Comparison of ENCODE assay signal across 16 mouse cellular contexts in the genomic region with DNA sequence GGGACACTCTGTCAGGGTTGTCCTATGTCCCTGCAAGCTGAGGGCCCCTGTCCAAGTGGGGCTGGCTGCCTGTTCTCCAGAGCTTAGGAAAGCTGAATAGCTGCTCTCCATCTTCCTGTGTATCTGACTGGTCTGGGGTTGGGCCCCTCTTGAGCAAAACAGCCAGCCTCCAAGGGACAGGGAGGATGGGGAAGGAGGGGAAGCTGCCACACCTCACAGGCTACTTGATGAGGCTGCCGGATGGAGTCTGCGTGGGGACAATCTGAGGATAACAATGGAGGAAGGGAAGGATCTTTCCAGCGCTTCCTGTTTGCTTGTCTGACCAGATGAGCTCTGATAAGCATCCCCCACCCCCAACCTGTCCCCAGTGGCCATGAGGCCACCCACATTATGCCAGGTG. TPM values are rescaled to one million over a fixed set of nuclear protein-coding genes. Genes with fewer than 3 reads are reported as not detected.
A peak's percentile ranks its signal among the peaks of the same experiment; 100 is the strongest.
DNase-seq lines count a peak whose midpoint lies in the region; ATAC-seq and TF ChIP-seq lines count a peak whose summit lies in the region.
"Had no signal": no experiment of that assay in that cellular context is flagged by ENCODE, and none has a peak within 500 bp of the region (broad histone marks: within the 10 kb centered on the region; RNA-seq: fewer than 3 reads in every experiment).

No protein-coding gene starts in this region.

- no peaks in the 10 kb centered on the region for H3K36me3 ChIP-seq in kidney, postnatal 0 days (ENCODE audit: insufficient read depth, low read length)
- no peaks in the 10 kb centered on the region for H3K36me3 ChIP-seq in heart, embryonic 10.5 days
- H3K36me3 ChIP-seq: embryonic facial prominence, embryonic 13.5 days; forebrain, embryonic 10.5 days; heart, embryonic 13.5 days; intestine, embryonic 15.5 days had no signal

- no peak overlapping the region for H3K27ac ChIP-seq in kidney, postnatal 0 days
- H3K27ac ChIP-seq in heart, embryonic 10.5 days: 0 out of 2 replicates have a peak overlapping the region, but pooled peaks have one; percentile 25
- H3K27ac ChIP-seq: embryonic facial prominence, embryonic 13.5 days; heart, embryonic 13.5 days; intestine, embryonic 15.5 days; liver, embryonic 14.5 days had no signal

- H3K4me1 ChIP-seq in kidney, postnatal 0 days (replicated peaks; ENCODE audit: insufficient read depth, low read length): no peaks in the 10 kb centered on the region
- peaks cover 45% of the 10 kb centered on the region for H3K4me1 ChIP-seq in heart, embryonic 10.5 days
- H3K4me1 ChIP-seq: intestine, embryonic 15.5 days had no signal

- peak; percentile 24 for DNase-seq in kidney, postnatal 0 days (ENCODE audit: low spot score)
- DNase-seq in kidney, adult 8-10 months: no peak
- no peak for DNase-seq in heart, embryonic 10.5 days (ENCODE audit: low spot score)
- peak; percentile 20 for DNase-seq in heart, postnatal 25 days (ENCODE audit: low spot score)
- peak; percentile 27 for DNase-seq in lung, postnatal 25 days (ENCODE audit: low spot score)
- DNase-seq in spleen, postnatal 4 days (ENCODE audit: low spot score in 2 of 2): no peak
- no peak for DNase-seq in frontal cortex, postnatal 14 days (ENCODE audit: low spot score in 2 of 2)
- DNase-seq: adrenal gland, postnatal 25 days; cerebellum, postnatal 25 days; right cerebral cortex, postnatal 14 days had no signal

- intact Hi-C loops in heart, postnatal 25 days (cut with DNase I): loop anchor here (5.0 kb wide), 1 partner anchor 55 kb away; no protein-coding TSS in a partner anchor

- H3K9me3 ChIP-seq in kidney, postnatal 0 days (replicated peaks; ENCODE audit: low read length): no peaks in the 10 kb centered on the region
- no peaks in the 10 kb centered on the region for H3K9me3 ChIP-seq in heart, embryonic 10.5 days
- H3K9me3 ChIP-seq: embryonic facial prominence, embryonic 13.5 days; forebrain, embryonic 10.5 days; heart, embryonic 13.5 days; intestine, embryonic 15.5 days had no signal

- ATAC-seq in kidney, postnatal 0 days (replicated peaks; ENCODE audit: low FRiP score, low read depth): no peak
- ATAC-seq: CD4-positive, CD25-positive, alpha-beta regulatory T cell, adult 4 months; intestine, embryonic 15.5 days had no signal

- TF ChIP-seq CTCF in kidney, postnatal 0 days (IDR thresholded peaks at IDR 0.05; ENCODE audit: low read depth): no peak

- no peak overlapping the region for H3K9ac ChIP-seq in kidney, postnatal 0 days (ENCODE audit: low read depth, low read length)
- H3K9ac ChIP-seq: embryonic facial prominence, embryonic 13.5 days; heart, embryonic 13.5 days; intestine, embryonic 15.5 days; liver, embryonic 14.5 days had no signal

- H3K4me3 ChIP-seq in kidney, postnatal 0 days (replicated peaks; ENCODE audit: low read depth, low read length): no peak overlapping the region
- no peak overlapping the region for H3K4me3 ChIP-seq in heart, embryonic 10.5 days
- H3K4me3 ChIP-seq: embryonic facial prominence, embryonic 13.5 days; forebrain, embryonic 10.5 days; heart, embryonic 13.5 days; intestine, embryonic 15.5 days had no signal

- WGBS in kidney, postnatal 0 days: 51% methylated on average over 3 of the region's 3 CpGs
- 38% methylated on average over 3 of the region's 3 CpGs for WGBS in heart, embryonic 10.5 days

- H3K4me2 ChIP-seq in kidney, postnatal 0 days (ENCODE audit: low read length): no peak overlapping the region
- H3K4me2 ChIP-seq: embryonic facial prominence, embryonic 13.5 days; heart, embryonic 13.5 days; intestine, embryonic 15.5 days had no signal

- no peaks in the 10 kb centered on the region for H3K27me3 ChIP-seq in kidney, postnatal 0 days (ENCODE audit: insufficient read depth, low read length)
- no peaks in the 10 kb centered on the region; the same call in 1 of the 2 replicates for H3K27me3 ChIP-seq in heart, embryonic 10.5 days (ENCODE audit: insufficient read depth, poor library complexity, severe bottlenecking)
- H3K27me3 ChIP-seq: embryonic facial prominence, embryonic 13.5 days; heart, embryonic 13.5 days; intestine, embryonic 15.5 days had no signal

RNA-seq across cellular contexts. Expression of gene Ccnd1, which starts 57.1 kb away (rescaled TPM):
- 212 and 227 TPM in 2 replicates for polyA plus RNA-seq in kidney, postnatal 0 days (2015; fragmentation: Nextera tagmentation; extraction: Ambion mirVana)
- polyA plus RNA-seq in heart, embryonic 10.5 days (2016; fragmentation: Nextera tagmentation; extraction: Ambion mirVana): 92.1 and 96.5 TPM in 2 replicates
- total RNA-seq in heart, postnatal 25 days (2021): 10 to 100 TPM; 41.2 to 42.1 TPM

Comparison
In these comparisons a context has a peak if more than half of its experiments do, and no peak if none do; other contexts are left out.
1. DNase-seq: peak in kidney, postnatal 0 days (single experiment), heart, postnatal 25 days (single experiment) and lung, postnatal 25 days (single experiment); none in kidney, adult 8-10 months (0 of 2), heart, embryonic 10.5 days (single experiment), spleen, postnatal 4 days (0 of 2) and frontal cortex, postnatal 14 days (0 of 2).